Mouse (Mus musculus): ENCODE results near the gene Rpl38.
A peak's percentile ranks its signal among the peaks of the same experiment; 100 is the strongest.

Rpl38 gene

GRCm38 (mm10) chr11:114706358-114706757 is 38.0 kb downstream of the Rpl38 start:
- no peak for DNase-seq

GRCm38 (mm10) chr11:114711393-114711792 is 43.1 kb downstream of the Rpl38 start:
- DNase-seq, result no peak

GRCm38 (mm10) chr11:114711861-114712260 is 43.5 kb downstream of the Rpl38 start:
- DNase-seq, result no peak

- DNase-seq, result no peak
Observed at GRCm38 (mm10) chr11:114714526-114714925, 46.2 kb downstream of the Rpl38 start.

- no peak for DNase-seq
Observed at GRCm38 (mm10) chr11:114715531-114715930, 47.2 kb downstream of the Rpl38 start.

- peak in 1 of 2 experiments; percentile 8 for DNase-seq
Observed at GRCm38 (mm10) chr11:114720535-114720934, 52.2 kb downstream of the Rpl38 start.
